Mouse (Mus musculus): Measurements from ENCODE around the gene Prickle2.

Gene Prickle2

DNA sequence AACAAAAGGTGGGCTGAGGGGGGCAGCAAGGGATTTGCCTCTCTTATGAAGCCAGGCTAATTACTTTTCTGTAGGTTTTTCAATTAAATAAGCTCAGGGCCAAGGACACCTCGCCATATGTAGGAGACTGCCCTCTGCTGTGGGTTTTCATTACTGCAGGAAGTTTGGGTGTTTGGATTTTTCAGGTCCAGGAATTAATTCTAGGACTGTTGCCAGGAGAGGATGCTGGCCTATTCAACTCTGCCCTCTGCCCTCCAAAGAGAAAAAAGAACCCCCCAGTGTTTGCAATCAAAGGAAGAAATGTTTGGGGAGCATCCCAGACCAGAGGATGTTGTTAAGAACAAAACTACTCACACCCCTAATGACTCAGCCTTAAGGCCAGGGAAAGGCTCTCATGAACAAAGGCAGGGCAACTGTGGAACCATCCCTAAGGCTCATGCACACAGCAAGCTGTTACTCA lies 40.4 kb downstream of the Prickle2 start:
- DNase-seq = peak; percentile 90 to 91

DNA sequence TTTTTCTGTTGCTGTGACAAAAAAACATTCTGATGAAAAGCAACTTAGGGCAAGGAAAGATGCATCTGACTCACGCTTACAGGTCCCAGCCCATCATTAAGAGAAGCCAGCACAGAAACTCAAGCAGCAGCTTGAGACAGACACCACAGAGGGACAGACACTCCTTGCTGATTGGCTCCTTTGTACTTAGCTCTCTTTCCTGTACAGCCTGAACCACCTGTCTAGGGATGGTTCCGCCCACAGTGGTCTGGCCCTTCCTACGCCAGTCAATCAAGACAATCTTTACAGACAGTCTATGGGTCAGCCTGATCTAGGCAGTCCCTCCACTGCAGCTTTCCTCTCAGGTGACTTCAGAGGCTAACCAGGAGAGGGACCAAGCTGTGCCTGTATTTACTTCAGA lies 42.1 kb downstream of the Prickle2 start:
- DNase-seq = no peak

DNA sequence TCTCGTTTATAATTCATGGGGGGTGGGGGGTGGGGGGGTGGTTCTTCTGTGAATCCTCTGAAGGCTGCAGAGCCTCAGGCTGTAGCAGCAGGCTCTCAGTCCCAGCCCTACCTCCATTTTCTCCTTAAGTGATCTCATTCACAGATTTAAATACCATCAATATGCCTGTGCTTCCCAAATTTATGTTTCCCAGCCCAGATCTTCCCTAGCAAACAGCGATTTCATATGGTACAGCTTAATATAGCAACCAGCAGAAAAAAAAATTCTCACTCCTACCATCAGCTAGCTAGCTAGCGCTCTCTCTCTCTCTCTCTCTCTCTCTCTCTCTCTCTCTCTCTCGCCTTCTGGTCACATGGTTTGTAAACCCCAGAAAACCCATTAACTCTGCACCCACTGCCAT lies 42.5 kb downstream of the Prickle2 start:
- DNase-seq = no peak

DNA sequence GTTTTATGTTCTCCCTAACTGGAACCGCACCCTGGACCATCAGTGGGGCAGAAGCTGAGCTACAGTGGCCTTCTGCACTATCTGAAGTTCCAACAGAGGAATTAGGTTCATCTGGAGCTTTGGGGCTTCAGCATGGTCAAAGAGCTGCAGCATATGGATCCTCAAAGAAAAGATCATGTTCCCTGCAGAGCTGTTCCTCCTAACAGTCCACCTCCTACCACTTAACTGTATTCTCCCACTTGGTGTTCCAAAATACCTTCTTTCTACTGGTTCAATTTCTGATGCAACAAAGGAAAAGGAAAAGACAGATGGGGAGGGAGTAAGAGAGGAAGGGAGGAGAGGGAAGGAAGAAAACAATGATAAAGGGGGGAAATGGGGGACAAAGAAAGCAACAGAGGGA lies 56.9 kb downstream of the Prickle2 start:
- DNase-seq = no peak

DNA sequence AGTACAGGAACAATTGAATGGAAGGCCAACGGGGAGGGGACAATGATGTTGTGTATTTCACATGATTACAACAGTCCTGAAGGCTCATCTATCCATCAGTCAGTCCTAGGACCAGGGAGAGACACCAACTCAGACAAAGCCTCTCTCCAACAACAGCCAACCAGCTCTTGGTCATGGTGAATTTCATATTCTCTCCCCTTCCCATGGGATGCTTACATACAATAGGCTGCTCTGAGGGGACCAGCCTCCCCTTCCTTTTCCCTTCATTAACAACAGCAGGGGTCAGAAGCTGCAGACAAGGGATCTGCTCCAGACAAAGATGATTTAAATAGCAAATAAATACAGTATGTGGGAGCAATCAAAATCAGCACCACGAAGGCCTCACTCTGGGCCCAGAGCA lies 57.4 kb downstream of the Prickle2 start:
- no peak for DNase-seq

DNA sequence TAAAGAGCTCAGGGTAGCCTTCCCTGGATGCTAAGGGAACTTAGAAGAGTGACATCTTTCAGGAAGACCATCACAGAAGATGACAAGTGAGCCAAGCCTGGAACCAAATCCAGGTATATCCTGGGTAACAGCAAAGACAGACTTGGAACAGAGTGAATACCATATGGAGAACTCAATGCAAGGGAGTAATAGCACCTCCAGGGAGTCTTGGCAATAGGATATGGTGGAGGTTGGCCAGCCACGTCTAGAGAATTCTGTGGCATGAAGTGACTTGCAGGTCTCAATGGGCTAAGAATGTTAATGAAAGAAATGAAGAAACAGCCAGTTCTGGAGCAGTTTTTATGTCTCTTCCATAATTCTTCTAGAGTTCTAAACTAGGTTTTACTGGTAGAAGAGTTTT lies 63.0 kb downstream of the Prickle2 start:
- peak; percentile 65 to 82 for DNase-seq

DNA sequence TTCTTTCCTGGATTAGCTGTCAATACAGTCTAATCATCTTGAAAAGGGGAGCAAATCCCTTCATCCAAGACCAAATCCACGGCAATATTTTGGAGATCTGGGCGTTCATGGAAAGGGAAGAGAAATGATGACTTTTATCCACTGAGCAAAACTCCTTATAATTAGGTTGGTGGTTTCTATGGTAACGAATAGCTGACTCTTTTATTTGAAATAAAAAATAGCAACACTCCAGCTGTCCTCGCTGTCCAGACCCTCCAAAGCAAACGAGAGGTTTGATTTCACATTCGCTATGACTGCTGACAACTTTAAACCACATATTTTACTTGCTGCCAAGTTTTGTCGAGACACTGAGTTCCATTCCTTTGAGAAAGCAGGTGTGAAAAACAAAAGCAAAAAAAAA lies 64.0 kb downstream of the Prickle2 start:
- no peak for DNase-seq

DNA sequence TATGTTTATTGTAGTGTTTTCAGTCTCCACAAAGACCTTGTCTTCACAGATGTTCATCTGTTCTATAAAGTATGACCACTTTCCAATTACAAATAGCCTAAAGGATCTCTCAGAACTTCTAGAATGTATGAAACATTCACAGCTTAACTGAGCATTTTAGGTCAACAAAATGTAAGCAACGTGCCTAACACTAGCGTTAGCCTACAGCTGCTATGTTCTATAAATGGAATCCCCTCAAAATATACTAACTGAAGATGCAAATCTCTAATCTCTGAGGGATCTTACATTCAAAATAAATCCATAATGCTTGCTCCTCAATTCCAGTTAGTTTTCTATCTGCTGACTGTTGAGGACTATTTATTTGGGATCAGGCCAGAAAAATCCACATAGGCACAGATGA lies 65.1 kb downstream of the Prickle2 start:
- no peak for DNase-seq

DNA sequence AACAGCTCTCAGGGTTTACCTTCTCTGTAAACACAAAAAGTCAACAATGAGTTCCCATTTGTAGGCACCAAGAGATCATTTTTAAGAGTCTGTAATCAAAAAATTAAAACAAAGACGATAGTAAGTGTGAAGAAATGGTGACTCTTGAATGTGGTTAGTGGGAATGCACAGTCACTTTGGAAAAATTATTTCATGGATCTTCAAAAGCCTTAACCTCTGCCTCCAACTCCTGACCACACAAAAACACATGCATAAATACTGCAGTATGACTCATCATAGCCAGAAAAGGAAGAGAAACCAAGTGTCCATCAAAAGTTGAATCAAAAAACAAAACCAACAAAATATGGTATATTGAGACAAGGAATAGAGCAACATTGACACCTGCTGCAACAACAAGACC lies 69.5 kb downstream of the Prickle2 start:
- no peak for DNase-seq

DNA sequence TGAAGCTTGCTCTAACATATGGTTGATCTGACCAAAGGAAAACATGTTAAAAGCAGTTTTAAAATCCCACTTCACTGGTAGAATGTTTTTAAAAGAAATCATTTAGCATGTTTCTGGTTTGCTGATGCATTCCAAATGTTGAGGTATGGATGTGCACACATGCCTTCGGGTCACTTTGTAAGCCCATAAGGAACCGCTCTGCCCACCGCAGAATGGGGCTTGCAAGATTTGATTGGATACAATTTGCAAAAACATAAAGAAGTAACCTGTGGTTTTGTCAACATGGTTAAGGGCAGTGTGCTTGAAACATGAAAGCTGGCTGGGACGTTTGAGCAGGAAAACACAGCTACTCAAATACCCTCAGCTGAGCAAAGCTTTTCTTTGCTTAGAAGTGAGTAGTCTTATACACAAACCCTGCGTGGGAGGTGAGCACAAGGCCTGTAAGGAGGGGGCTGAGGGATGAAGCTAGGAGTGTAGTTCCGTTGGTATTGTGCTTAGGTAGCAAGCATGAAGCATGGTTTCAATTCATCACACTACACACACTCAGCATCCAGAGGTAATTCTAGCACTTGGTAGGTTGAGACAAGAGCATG lies 71.0 kb downstream of the Prickle2 start:
- no peak for DNase-seq

DNA sequence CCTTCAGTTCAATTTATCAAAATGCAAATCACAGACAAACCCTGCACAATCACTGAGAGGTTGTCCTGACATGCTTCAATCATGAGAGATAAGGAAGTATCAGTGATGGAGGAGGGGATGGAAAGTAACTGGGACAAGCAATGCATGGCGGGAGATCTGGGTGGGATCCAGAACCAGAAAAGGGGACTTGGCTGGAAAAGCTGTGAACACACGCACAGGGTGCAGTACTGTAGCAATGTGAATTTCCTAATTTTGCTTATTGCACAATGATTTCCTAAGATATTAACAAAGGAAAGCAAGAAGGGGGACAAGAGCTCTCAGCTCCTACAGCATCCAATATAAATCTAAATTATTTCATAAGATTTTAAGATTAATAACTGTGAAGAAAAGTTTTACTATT lies 75.0 kb downstream of the Prickle2 start:
- DNase-seq = peak; percentile 59 to 64

DNA sequence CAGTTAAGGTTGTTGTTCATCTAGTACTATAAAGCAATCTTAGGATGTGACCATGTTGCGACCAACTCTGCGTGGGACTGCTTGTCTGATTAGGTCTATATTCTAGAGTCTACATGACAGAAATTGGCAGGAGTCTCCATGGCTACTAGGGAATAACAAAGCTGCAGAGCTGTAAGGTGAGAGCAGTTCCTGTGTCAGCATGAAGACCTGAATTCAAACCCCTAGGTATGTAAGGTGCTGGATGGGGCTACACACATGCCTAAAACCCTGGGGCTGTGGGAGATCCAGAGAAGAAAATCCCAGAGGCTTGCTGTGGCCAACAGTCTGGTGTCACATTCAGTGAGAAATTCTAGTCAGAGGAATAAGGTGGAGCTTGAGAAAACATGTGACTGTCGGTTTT lies 78.2 kb downstream of the Prickle2 start:
- DNase-seq = peak; percentile 17 to 35

DNA sequence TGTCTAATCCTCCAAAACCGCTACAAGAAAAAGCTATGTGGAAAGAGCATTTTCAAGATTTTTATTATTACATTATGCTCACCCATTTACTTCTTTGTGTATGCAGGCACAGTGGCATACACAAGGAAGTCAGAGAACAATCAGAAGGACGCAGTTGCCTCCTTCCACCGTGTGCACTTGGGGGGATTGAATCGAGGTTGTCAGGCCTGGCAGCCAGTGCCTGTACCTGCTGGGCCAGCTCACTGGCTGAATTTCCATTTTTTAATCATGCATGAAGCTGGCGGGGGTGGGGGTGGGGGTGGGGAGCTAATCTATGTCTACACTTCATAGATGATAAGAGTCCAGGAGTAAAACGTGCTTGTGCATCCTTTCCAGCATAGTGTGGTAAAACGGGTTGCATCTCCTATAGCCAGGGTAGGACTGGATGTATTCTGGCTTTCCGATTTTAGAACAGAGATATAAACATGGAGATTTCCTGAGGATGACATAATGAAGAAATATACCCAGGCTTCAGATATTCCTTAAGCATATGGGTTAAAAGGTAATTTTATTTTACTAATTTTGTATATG lies 78.8 kb downstream of the Prickle2 start:
- peak; percentile 75 to 76 for DNase-seq

DNA sequence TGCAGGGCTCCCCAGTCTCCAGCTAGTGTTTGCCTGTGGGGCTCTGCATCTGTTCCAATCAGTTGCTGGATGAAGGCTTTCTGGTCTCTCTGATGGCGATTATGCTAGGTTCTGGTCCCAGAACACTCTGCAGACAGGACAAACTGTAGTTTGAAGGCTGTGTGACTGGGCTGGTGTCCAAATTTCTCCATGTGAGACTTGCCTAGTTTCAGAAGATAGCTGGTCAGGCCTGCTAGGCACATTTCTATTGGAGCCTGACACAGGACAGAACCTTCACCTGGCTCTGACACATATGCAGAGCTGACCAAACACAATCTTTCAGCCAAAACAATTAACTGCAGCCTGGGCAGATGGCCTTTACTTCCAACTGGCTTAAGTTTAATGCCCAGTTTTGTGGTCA lies 80.0 kb downstream of the Prickle2 start:
- peak; percentile 71 to 76 for DNase-seq

DNA sequence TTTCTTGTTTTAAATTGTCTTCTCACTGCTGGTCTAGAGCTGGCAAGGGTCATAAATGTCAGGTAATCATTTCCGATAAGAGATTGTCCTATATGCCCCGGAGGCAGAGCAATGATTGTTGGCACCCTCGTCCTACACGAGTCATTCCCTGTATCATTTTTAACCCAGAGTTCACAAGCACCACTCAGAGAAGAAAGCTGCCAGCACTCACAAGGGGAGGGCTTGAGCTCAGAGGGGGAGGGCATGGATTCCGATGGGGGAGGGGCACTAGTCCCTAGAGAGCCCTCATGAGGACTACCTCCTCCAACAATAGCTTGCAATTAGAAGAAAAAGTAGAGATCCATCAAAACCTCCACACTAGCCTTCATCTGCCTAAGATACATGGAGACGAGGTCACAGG lies 81.6 kb downstream of the Prickle2 start:
- DNase-seq = no peak

DNA sequence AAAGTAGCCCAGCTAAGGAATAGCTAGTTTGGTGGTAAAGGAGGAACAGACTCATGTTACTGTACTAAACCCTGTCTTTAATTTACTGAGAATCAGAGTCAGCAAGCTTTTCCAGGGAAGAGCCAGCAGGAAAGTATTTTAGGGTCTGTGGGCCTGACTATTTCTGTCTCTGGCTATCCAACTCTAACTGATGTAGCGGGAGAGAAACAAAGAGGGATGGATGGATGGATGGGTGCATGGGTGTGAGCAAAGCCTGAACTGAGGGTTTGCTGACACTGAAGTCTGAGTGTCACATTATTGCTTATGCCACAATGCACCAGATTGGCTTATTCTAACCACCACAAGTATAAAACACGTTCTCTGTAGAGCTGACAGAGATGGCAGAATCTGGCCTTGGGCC lies 88.8 kb downstream of the Prickle2 start:
- no peak for DNase-seq

DNA sequence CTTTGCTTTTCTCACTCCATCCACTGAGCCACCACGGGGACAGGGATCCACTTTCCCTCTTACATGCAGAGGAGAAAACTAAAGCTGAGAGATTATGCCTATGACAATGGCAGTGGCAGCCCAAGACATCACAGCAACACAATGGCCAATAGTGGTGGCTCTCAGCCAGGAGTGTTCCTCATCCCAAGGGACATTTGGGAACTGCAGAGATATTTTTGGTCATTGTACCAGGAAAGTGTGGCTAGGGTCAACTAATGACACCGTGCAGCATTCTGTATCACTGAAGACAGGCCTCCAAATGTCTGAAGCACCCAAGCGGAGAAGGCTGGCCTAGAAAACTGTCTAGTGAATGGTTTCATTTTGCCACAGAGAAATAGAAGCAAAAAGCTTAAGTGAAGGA lies 91.2 kb downstream of the Prickle2 start:
- no peak for DNase-seq

DNA sequence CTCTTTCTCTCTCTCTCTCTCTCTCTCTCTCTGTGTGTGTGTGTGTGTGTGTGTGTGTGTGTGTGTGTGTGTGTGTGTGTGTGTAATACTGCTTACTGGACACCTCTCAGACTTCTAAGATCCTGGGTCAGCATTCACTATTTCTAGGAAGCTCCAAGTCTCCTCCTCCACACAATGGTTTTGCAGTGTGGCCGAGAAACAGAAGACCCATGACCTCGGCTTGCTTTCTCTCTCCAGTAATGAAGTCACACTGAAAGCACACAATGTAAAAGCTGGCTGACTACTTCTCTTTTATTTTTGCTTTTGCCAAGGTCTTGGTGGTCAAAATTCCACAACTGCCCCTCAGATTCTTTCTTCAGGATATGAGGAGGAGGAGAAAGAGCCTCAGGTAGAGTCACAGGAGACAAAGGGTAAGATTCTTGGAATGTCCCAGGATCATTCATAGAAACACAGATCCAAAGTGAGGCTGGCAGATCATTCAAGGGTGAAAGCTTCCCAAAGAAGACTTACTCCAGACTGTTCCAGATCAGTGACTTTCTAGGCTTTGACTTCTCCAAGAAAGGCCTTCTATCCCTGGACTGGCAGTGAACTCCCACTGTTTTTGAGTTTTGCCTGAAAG lies 93.7 kb downstream of the Prickle2 start:
- DNase-seq = no peak

DNA sequence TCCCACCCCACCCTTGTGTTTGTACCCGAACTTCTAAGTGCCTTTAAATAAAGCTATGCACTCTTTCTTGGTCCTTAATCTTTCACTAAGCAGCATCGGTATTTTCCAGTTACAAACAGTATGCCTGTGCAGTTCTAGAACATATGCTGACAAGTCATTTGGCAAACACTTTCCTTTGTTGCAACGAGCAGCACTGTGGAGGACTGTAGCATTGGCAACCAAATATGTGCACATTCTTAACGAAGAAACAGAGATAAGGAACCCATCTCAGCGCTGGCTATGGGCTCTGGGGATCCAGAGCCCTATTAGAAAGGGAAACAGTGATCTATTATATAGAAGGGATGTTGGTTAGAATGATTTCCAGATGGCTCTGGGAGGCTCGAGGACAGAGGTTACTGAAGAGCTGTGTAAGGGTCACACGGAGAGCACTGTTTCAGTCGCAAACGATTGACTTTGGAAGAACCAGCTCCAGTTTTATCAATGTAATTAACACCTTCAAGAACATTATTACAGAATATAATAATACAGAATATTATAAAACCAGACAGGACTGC lies 96.2 kb downstream of the Prickle2 start:
- no peak for DNase-seq

DNA sequence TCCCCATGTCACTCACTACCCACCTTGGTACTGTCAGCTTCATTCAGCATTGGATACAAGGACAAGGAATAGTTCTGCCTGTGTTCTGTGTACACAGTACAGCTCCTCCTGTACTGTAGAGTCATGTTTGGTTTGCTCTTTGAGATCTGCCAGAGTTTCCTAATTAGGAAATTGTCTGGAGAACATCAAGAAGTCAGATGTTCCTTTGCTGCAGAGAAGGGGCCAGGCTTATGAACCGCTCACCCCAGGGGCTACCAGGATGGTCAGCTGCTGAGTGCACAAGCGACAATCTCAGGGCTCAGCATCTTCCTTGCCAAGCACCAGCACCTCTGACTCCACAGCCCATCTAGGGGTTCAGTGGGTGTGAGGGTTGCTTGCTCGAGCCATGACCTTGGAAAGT lies 96.9 kb downstream of the Prickle2 start:
- DNase-seq = no peak

DNA sequence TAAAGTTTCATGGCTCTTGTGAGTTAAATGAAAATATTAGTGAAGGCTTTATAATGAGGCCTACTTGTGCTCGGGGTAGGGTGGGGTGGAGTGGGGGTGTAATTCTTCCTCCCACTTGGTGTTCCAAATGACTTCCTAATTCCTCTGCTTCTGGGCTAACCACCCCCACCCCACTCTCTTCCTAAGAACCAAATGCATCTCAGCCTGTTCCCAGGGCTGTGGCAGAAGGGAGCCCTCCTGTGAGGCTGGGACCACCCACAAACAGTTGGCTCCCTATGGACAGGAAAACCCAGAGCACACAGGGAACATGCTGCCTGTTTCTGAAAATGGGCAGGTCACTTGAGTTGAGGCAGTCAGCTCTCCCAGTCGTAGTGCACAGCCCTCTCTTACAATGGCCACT lies 100.8 kb downstream of the Prickle2 start:
- DNase-seq = no peak

DNA sequence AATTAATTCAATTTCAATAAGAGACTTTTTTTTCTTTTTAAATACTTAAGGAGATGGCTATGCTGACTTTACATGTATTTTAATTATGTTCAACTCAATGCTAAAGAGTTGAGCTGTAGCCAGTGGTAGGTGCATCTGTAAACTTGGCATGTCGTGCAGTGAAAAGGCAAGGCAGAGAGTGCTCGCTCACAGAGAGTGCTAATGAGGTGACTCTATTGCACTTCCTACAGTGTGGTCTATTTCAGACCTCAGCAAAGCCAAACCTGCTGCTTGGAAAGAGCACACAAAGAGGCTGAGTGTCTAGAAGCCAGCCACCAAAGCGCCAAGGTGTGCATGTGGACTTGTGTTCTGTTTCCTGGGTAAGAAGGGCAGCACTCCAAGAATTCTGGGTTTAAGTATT lies 109.6 kb downstream of the Prickle2 start:
- DNase-seq = no peak

DNA sequence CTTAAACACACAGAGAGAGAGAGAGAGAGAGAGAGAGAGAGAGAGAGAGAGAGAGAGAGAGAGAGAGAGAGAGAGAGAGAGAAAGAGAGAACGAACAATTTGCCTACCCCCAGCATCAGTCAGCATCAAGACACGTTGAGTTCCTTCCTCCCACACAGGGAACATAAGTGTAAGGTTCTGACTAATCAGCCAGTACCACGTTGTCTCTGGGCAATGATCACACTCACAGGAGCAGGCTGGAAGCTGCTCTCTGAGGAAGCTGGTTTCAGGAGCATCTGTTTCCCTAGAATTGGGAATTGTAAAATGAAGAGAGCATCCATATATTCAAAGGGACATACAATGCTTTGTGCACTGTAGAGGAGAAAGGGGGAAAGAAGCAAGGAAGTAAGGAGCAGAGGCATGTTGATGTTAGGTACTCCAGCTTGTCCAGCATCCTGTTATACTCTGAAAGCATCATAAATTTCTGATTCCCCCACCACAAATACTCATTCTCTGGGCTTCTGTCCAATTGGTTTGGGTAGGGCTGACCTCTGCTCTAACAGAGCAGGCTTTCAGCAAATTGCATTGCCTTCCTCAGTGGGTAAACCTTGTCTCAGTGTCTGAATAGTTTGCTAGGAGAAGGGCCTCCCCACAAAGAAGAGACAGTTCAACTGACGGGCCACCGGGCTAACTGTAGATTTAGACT lies 116.4 kb downstream of the Prickle2 start:
- DNase-seq = no peak

DNA sequence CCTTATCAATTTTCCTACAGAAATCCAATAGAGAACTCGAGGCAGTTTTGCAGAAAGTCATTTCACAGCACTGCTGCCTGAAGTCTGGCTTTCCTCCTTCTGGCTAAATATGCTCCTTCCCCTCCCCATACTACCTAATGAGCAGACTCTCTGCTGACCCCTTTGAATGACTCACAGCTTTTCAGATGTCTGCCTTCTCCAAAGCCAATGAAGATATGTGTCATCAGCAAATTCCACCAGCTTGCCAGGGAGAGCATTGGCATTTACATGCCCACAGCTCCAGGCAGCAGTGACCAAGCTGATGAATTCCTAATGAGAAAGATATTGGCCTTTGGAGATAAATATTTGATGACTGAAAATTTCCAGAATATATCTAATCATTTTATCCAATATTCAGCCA lies 121.9 kb downstream of the Prickle2 start:
- peak; percentile 14 to 19 for DNase-seq

Measured in cerebellum, postnatal 14 days (tissue).